Mouse (Mus musculus) hindbrain, embryonic 10.5 days (tissue): ENCODE results near the gene Gm28047. TPM values are rescaled to one million over a fixed set of nuclear protein-coding genes. Genes with fewer than 3 reads are reported as not detected.

Experiments
- DNase-seq: peaks from one replicate; pipeline ENCODE4 v3.0.0-alpha.2; 2017; ENCODE audit warnings: low spot score
- H3K27ac ChIP-seq: fragments of 300-500 bp; sonication (generic); 2 replicates; pipeline ENCODE4 v1.5.1; 2016; ENCODE audit warnings: mild to moderate bottlenecking, moderate library complexity
- H3K27me3 ChIP-seq: fragments of 300-500 bp; sonication (generic); 2 replicates; pipeline ENCODE4 v1.6.1; 2016; ENCODE audit warnings: mild to moderate bottlenecking; ENCODE audit not compliant: poor library complexity, insufficient read depth, severe bottlenecking
- H3K36me3 ChIP-seq: fragments of 300-500 bp; sonication (generic); 2 replicates; pipeline ENCODE4 v1.6.1; 2016; ENCODE audit warnings: mild to moderate bottlenecking, moderate library complexity
- H3K4me1 ChIP-seq: fragments of 300-500 bp; sonication (generic); replicated peaks from 2 replicates; pipeline ENCODE4 v1.6.1; 2016; ENCODE audit warnings: mild to moderate bottlenecking
- H3K4me3 ChIP-seq: fragments of 300-500 bp; sonication (generic); 2 replicates; pipeline ENCODE4 v1.5.1; 2016; ENCODE audit warnings: mild to moderate bottlenecking, moderate library complexity
- H3K9me3 ChIP-seq: fragments of 300-500 bp; sonication (generic); 2 replicates; pipeline ENCODE4 v1.6.1; 2016; ENCODE audit warnings: mild to moderate bottlenecking, moderate library complexity
- WGBS: fragments of 180-500 bp; shearing (Covaris S2); methylation state at CpG from one replicate; pipeline ENCODE4 v1.1.7; 2016; 5-methylcytosine and 5-hydroxymethylcytosine counted together
- polyA plus RNA-seq: library from polyadenylated mRNA; unstranded; fragments of >200 nt; fragmentation: Nextera tagmentation; extraction: Ambion mirVana; gene quantifications from 2 replicates; pipeline ENCODE4 v1.2.1, GENCODE M21; 2016

Gene Gm28047
- polyA plus RNA-seq, 1 experiment from 2014 or later = not detected

- DNase-seq = peak; percentile 81
- H3K27ac ChIP-seq = peak within 1 kb of the TSS; percentile 99
- H3K9me3 ChIP-seq = no peaks in the 10 kb centered on the region
- H3K27me3 ChIP-seq = no peaks in the 10 kb centered on the region
- peaks cover 18% of the 10 kb centered on the region for H3K36me3 ChIP-seq
- H3K4me3 ChIP-seq = peak within 1 kb of the TSS; percentile 73
- WGBS = under 1% methylated on average over 43 of the region's 43 CpGs
- peaks cover 64% of the 10 kb centered on the region for H3K4me1 ChIP-seq
Measured at GRCm38 (mm10) chr15:102516728-102517404, 108.0 kb downstream of the Gm28047 start, which contains the start of gene Map3k12. Gene Map3k12, minus strand, starts transcription at chr15:102517064.

GRCm38 (mm10) chr15:102516293-102516692 lies 108.6 kb downstream of the Gm28047 start:
- Histone ChIP-seq H3K27me3 (no peaks in the 10 kb centered on the region), H3K4me3 (peak overlapping the region; percentile 73), H3K27ac (peak overlapping the region; percentile 99), H3K4me1 (peaks cover 70% of the 10 kb centered on the region), H3K36me3 (peaks cover 12% of the 10 kb centered on the region), H3K9me3 (no peaks in the 10 kb centered on the region)
- 1% methylated on average over 12 of the region's 12 CpGs for WGBS
- no peak for DNase-seq

GRCm38 (mm10) chr15:102515791-102516190 lies 109.1 kb downstream of the Gm28047 start:
- peak overlapping the region; percentile 73 for H3K4me3 ChIP-seq
- peaks cover 7% of the 10 kb centered on the region for H3K36me3 ChIP-seq
- peak overlapping the region; percentile 99 for H3K27ac ChIP-seq
- WGBS = 46% methylated on average over 4 of the region's 4 CpGs
- peaks cover 74% of the 10 kb centered on the region for H3K4me1 ChIP-seq
- no peak for DNase-seq
- no peaks in the 10 kb centered on the region for H3K9me3 ChIP-seq
- H3K27me3 ChIP-seq = no peaks in the 10 kb centered on the region

GRCm38 (mm10) chr15:102515261-102515660 lies 109.6 kb downstream of the Gm28047 start:
- Histone ChIP-seq H3K27ac (no peak overlapping the region), H3K9me3 (no peaks in the 10 kb centered on the region), H3K4me1 (peaks cover 74% of the 10 kb centered on the region), H3K27me3 (no peaks in the 10 kb centered on the region), H3K4me3 (peak overlapping the region; percentile 73), H3K36me3 (peaks cover 2% of the 10 kb centered on the region; the same call in 1 of the 2 replicates)
- WGBS = 96% methylated on average over 2 of the region's 2 CpGs
- no peak for DNase-seq

GRCm38 (mm10) chr15:102513004-102513403 lies 111.9 kb downstream of the Gm28047 start:
- H3K36me3 ChIP-seq = peaks cover 4% of the 10 kb centered on the region; the same call in 1 of the 2 replicates
- H3K27me3 ChIP-seq = no peaks in the 10 kb centered on the region
- H3K4me1 ChIP-seq = peaks cover 68% of the 10 kb centered on the region
- no peak for DNase-seq
- 75% methylated on average over 3 of the region's 3 CpGs for WGBS
- no peaks in the 10 kb centered on the region for H3K9me3 ChIP-seq
- H3K27ac ChIP-seq = peak overlapping the region; percentile 91; the same call in 1 of the 2 replicates
- H3K4me3 ChIP-seq = peak overlapping the region; percentile 69; the same call in 1 of the 2 replicates

- Histone ChIP-seq H3K4me3 (peak overlapping the region; percentile 69; the same call in 1 of the 2 replicates), H3K36me3 (peaks cover 8% of the 10 kb centered on the region), H3K27me3 (no peaks in the 10 kb centered on the region), H3K4me1 (peaks cover 66% of the 10 kb centered on the region), H3K27ac (peak overlapping the region; percentile 91), H3K9me3 (no peaks in the 10 kb centered on the region)
- DNase-seq = no peak
Measured at GRCm38 (mm10) chr15:102512471-102512870, 112.4 kb downstream of the Gm28047 start.

GRCm38 (mm10) chr15:102512010-102512409 lies 112.9 kb downstream of the Gm28047 start:
- peaks cover 61% of the 10 kb centered on the region for H3K4me1 ChIP-seq
- H3K4me3 ChIP-seq = peak overlapping the region; percentile 69
- no peaks in the 10 kb centered on the region for H3K9me3 ChIP-seq
- H3K36me3 ChIP-seq = peaks cover 13% of the 10 kb centered on the region
- no peak for DNase-seq
- 25% methylated on average over 5 of the region's 5 CpGs for WGBS
- peak overlapping the region; percentile 91 for H3K27ac ChIP-seq
- H3K27me3 ChIP-seq = no peaks in the 10 kb centered on the region

- H3K27ac ChIP-seq = peak overlapping the region; percentile 91
- H3K9me3 ChIP-seq = no peaks in the 10 kb centered on the region
- H3K36me3 ChIP-seq = peaks cover 16% of the 10 kb centered on the region
- peak; percentile 60 for DNase-seq
- peaks cover 56% of the 10 kb centered on the region for H3K4me1 ChIP-seq
- WGBS = 11% methylated on average over 6 of the region's 6 CpGs
- H3K27me3 ChIP-seq = no peaks in the 10 kb centered on the region
- H3K4me3 ChIP-seq = peak overlapping the region; percentile 69
Measured at GRCm38 (mm10) chr15:102511285-102511833, 113.5 kb downstream of the Gm28047 start.

- H3K4me1 ChIP-seq = peaks cover 52% of the 10 kb centered on the region
- WGBS = 5% methylated on average over 34 of the region's 34 CpGs
- peak; percentile 97 for DNase-seq
Measured at GRCm38 (mm10) chr15:102510590-102511284, 114.1 kb downstream of the Gm28047 start.

GRCm38 (mm10) chr15:102510110-102510509 lies 114.8 kb downstream of the Gm28047 start:
- peaks cover 48% of the 10 kb centered on the region for H3K4me1 ChIP-seq
- WGBS = 7% methylated on average over 9 of the region's 9 CpGs
- H3K27ac ChIP-seq = peak overlapping the region; percentile 91
- H3K4me3 ChIP-seq = peak overlapping the region; percentile 69
- no peaks in the 10 kb centered on the region for H3K9me3 ChIP-seq
- no peak for DNase-seq
- H3K36me3 ChIP-seq = peaks cover 27% of the 10 kb centered on the region
- no peaks in the 10 kb centered on the region for H3K27me3 ChIP-seq

More at GRCm38 (mm10) chr15:102510590-102511284, 114.1 kb downstream of the Gm28047 start:
- peak overlapping the region; percentile 91 for H3K27ac ChIP-seq
- H3K4me3 ChIP-seq = peak overlapping the region; percentile 69
- H3K36me3 ChIP-seq = peaks cover 21% of the 10 kb centered on the region
- no peaks in the 10 kb centered on the region for H3K27me3 ChIP-seq
- no peaks in the 10 kb centered on the region for H3K9me3 ChIP-seq

GRCm38 (mm10) chr15:102508336-102508735 lies 116.5 kb downstream of the Gm28047 start:
- Histone ChIP-seq H3K4me3 (no peak overlapping the region), H3K4me1 (peaks cover 48% of the 10 kb centered on the region), H3K36me3 (peaks cover 45% of the 10 kb centered on the region), H3K9me3 (no peaks in the 10 kb centered on the region), H3K27ac (no peak overlapping the region), H3K27me3 (no peaks in the 10 kb centered on the region)
- WGBS = 80% methylated on average over 3 of the region's 3 CpGs
- no peak for DNase-seq

GRCm38 (mm10) chr15:102507561-102507960 lies 117.3 kb downstream of the Gm28047 start:
- Histone ChIP-seq H3K4me3 (no peak overlapping the region), H3K9me3 (no peaks in the 10 kb centered on the region), H3K27ac (no peak overlapping the region), H3K27me3 (no peaks in the 10 kb centered on the region), H3K4me1 (peaks cover 42% of the 10 kb centered on the region), H3K36me3 (peaks cover 53% of the 10 kb centered on the region)
- DNase-seq = no peak

GRCm38 (mm10) chr15:102506864-102507263 lies 118.0 kb downstream of the Gm28047 start:
- H3K4me1 ChIP-seq = peaks cover 35% of the 10 kb centered on the region
- DNase-seq = no peak
- no peak overlapping the region for H3K27ac ChIP-seq
- H3K27me3 ChIP-seq = no peaks in the 10 kb centered on the region
- peaks cover 60% of the 10 kb centered on the region for H3K36me3 ChIP-seq
- H3K9me3 ChIP-seq = no peaks in the 10 kb centered on the region
- 90% methylated on average over 1 of the region's 1 CpGs for WGBS
- no peak overlapping the region for H3K4me3 ChIP-seq
